Mouse (Mus musculus) MEL (cell line): ENCODE results near the gene Ly6g5c. TPM values are rescaled to one million over a fixed set of nuclear protein-coding genes. Genes with fewer than 3 reads are reported as not detected.

Experiments used
- DNase-seq: peaks from one replicate; pipeline ENCODE4 v3.0.0; 2011; ENCODE audit warnings: low read depth, low spot score
- H3K27ac ChIP-seq: 2 replicates; pipeline ENCODE4 v1.5.1; 2012; ENCODE audit warnings: low read depth, mild to moderate bottlenecking, control low read depth, low read length, moderate library complexity; ENCODE audit not compliant: control insufficient read depth
- H3K27me3 ChIP-seq, 2 experiments: fragments of 150-350 bp in 1 of 2; sonication (generic) in 1 of 2; 2 replicates each; pipeline ENCODE4 v1.6.1; 2012; ENCODE audit warnings: low read length in 2 of 2, mild to moderate bottlenecking in 2 of 2, improper control_type of control experiment in 1 of 2, moderate library complexity in 1 of 2; ENCODE audit not compliant: insufficient read depth in 2 of 2, control insufficient read depth in 1 of 2
- H3K36me3 ChIP-seq, 2 experiments: 2 replicates each; pipeline ENCODE4 v1.6.1; 2012 to 2014; ENCODE audit warnings: low read length in 2 of 2, improper control_type of control experiment in 1 of 2, inconsistent platforms in 1 of 2, mild to moderate bottlenecking in 1 of 2; ENCODE audit not compliant: insufficient read depth in 2 of 2, control insufficient read depth in 1 of 2
- H3K4me1 ChIP-seq, 2 experiments: fragments of 150-350 bp in 1 of 2; sonication (generic) in 1 of 2; 2 replicates each; pipeline ENCODE4 v1.6.1; 2012; ENCODE audit warnings: low read length in 2 of 2, improper control_type of control experiment in 1 of 2, mild to moderate bottlenecking in 1 of 2; ENCODE audit not compliant: insufficient read depth in 2 of 2, control insufficient read depth in 1 of 2
- H3K4me3 ChIP-seq, 2 experiments: fragments of 150-350 bp in 1 of 2; sonication (generic) in 1 of 2; 2 replicates each; pipeline ENCODE4 v1.5.1; 2012; ENCODE audit warnings: low read depth in 2 of 2, low read length in 2 of 2, mild to moderate bottlenecking in 2 of 2, moderate library complexity in 2 of 2, control low read depth in 1 of 2, improper control_type of control experiment in 1 of 2; ENCODE audit not compliant: control insufficient read depth in 1 of 2, insufficient read depth in 1 of 2
- H3K79me2 ChIP-seq: 2 replicates; pipeline ENCODE4 v1.6.1; 2012; ENCODE audit warnings: mild to moderate bottlenecking, low read length, moderate library complexity; ENCODE audit not compliant: control insufficient read depth, poor library complexity, insufficient read depth
- H3K9ac ChIP-seq: 2 replicates; pipeline ENCODE4 v1.6.1; 2012; ENCODE audit warnings: low read depth, mild to moderate bottlenecking, control low read depth, low read length, moderate library complexity; ENCODE audit not compliant: control insufficient read depth, poor library complexity, severe bottlenecking
- H3K9me3 ChIP-seq: fragments of 150-350 bp; sonication (generic); replicated peaks from 2 replicates; pipeline ENCODE4 v1.6.1; 2012; ENCODE audit warnings: mild to moderate bottlenecking, low read length, improper control_type of control experiment, moderate library complexity; ENCODE audit not compliant: insufficient read depth
- BHLHE40 ChIP-seq: IDR thresholded peaks from 2 replicates; pipeline ENCODE4 v1.6.1; 2012; ENCODE audit warnings: low read depth, mild to moderate bottlenecking, inconsistent platforms, low read length, improper control_type of control experiment, borderline replicate concordance
- CHD2 ChIP-seq: IDR thresholded peaks from 2 replicates; pipeline ENCODE4 v1.6.1; 2011; ENCODE audit warnings: low read length, improper control_type of control experiment
- ELF1 ChIP-seq: IDR thresholded peaks from 2 replicates; pipeline ENCODE4 v1.6.1; 2014; ENCODE audit warnings: low read depth, mild to moderate bottlenecking, inconsistent platforms, low read length, improper control_type of control experiment, moderate library complexity
- EP300 ChIP-seq, 2 experiments: IDR thresholded peaks; 2 replicates each; pipeline ENCODE4 v1.6.1; 2011; ENCODE audit warnings: improper control_type of control experiment in 2 of 2, low read length in 2 of 2, low read depth in 1 of 2, mild to moderate bottlenecking in 1 of 2
- ETS1 ChIP-seq: IDR thresholded peaks from 2 replicates; pipeline ENCODE4 v1.6.1; 2012; ENCODE audit warnings: low read depth, mild to moderate bottlenecking, inconsistent platforms, low read length, improper control_type of control experiment, moderate library complexity
- GABPA ChIP-seq: IDR thresholded peaks from 2 replicates; pipeline ENCODE4 v1.6.1; 2012; ENCODE audit warnings: low read depth, mild to moderate bottlenecking, inconsistent platforms, low read length, improper control_type of control experiment, moderate library complexity
- HCFC1 ChIP-seq: IDR thresholded peaks from 2 replicates; pipeline ENCODE4 v1.6.1; 2012; ENCODE audit warnings: low read depth, mild to moderate bottlenecking, inconsistent platforms, low read length, improper control_type of control experiment, moderate library complexity
- MAFK ChIP-seq: IDR thresholded peaks from 2 replicates; pipeline ENCODE4 v1.6.1; 2011; ENCODE audit warnings: low read depth, mild to moderate bottlenecking, low read length, improper control_type of control experiment, borderline replicate concordance
- MEF2A ChIP-seq: IDR thresholded peaks from 2 replicates; pipeline ENCODE4 v1.6.1; 2014; ENCODE audit warnings: low read depth, mild to moderate bottlenecking, inconsistent platforms, low read length, improper control_type of control experiment; ENCODE audit not compliant: poor library complexity, insufficient replicate concordance, severe bottlenecking; ENCODE audit errors: extremely low read depth
- MXI1 ChIP-seq: IDR thresholded peaks from 2 replicates; pipeline ENCODE4 v1.6.1; 2011; ENCODE audit warnings: mild to moderate bottlenecking, low read depth, low read length, improper control_type of control experiment
- MYB ChIP-seq: IDR thresholded peaks from 2 replicates; pipeline ENCODE4 v1.6.1; 2011; ENCODE audit warnings: mild to moderate bottlenecking, low read depth, low read length, improper control_type of control experiment
- MYC ChIP-seq: IDR thresholded peaks from 2 replicates; pipeline ENCODE4 v1.6.1; 2011; ENCODE audit warnings: low read depth, mild to moderate bottlenecking, low read length, improper control_type of control experiment, moderate library complexity
- NRF1 ChIP-seq: IDR thresholded peaks from 2 replicates; pipeline ENCODE4 v1.6.1; 2014; ENCODE audit warnings: low read depth, mild to moderate bottlenecking, inconsistent platforms, low read length, improper control_type of control experiment, moderate library complexity; ENCODE audit not compliant: poor library complexity, insufficient read depth, severe bottlenecking
- RCOR1 ChIP-seq: IDR thresholded peaks from 2 replicates; pipeline ENCODE4 v1.6.1; 2012; ENCODE audit warnings: low read depth, mild to moderate bottlenecking, inconsistent platforms, low read length, improper control_type of control experiment
- SIN3A ChIP-seq: IDR thresholded peaks from 2 replicates; pipeline ENCODE4 v1.6.1; 2012; ENCODE audit warnings: low read length, improper control_type of control experiment, inconsistent platforms
- TAL1 ChIP-seq: IDR thresholded peaks from 2 replicates; pipeline ENCODE4 v1.6.1; 2012; ENCODE audit warnings: mild to moderate bottlenecking, inconsistent platforms, low read length, moderate library complexity, mixed read lengths
- TCF12 ChIP-seq: IDR thresholded peaks from 2 replicates; pipeline ENCODE4 v1.6.1; 2014; ENCODE audit warnings: low read depth, mild to moderate bottlenecking, inconsistent platforms, low read length, improper control_type of control experiment, moderate library complexity
- UBTF ChIP-seq: IDR thresholded peaks from 2 replicates; pipeline ENCODE4 v1.6.1; 2012; ENCODE audit warnings: low read depth, mild to moderate bottlenecking, inconsistent platforms, low read length, improper control_type of control experiment, moderate library complexity, borderline replicate concordance; ENCODE audit not compliant: insufficient read depth
- USF1 ChIP-seq: IDR thresholded peaks from 2 replicates; pipeline ENCODE4 v1.6.1; 2014; ENCODE audit warnings: low read depth, mild to moderate bottlenecking, inconsistent platforms, low read length, improper control_type of control experiment, moderate library complexity
- ZC3H11A ChIP-seq: IDR thresholded peaks from 2 replicates; pipeline ENCODE4 v1.6.1; 2012; ENCODE audit warnings: low read depth, mild to moderate bottlenecking, inconsistent platforms, low read length, improper control_type of control experiment
- ZMIZ1 ChIP-seq: IDR thresholded peaks from 2 replicates; pipeline ENCODE4 v1.6.1; 2012; ENCODE audit warnings: low read depth, mild to moderate bottlenecking, inconsistent platforms, low read length, improper control_type of control experiment, moderate library complexity
- polyA plus RNA-seq, 2 experiments: library from polyadenylated mRNA; stranded (reverse) in 1 of 2; unstranded in 1 of 2; fragments of >175 nt in 1 of 2; fragments of >200 nt in 1 of 2; gene quantifications; 2 replicates each; pipeline versions ENCODE4 v1.2.1 to v1.2.4; 2012; ENCODE audit warnings: low replicate concordance in 2 of 2, low read depth in 1 of 2; ENCODE audit not compliant: insufficient read length in 2 of 2, insufficient read depth in 1 of 2, missing spikeins in 1 of 2
- total RNA-seq: library from RNA; depleted of rRNA; stranded (reverse); fragments of 300-350 nt; gene quantifications from 2 replicates; pipeline ENCODE4 v1.2.3, GENCODE M21; 2012

Ly6g5c gene
- total and polyA plus RNA-seq, 3 experiments = not detected

DNA sequence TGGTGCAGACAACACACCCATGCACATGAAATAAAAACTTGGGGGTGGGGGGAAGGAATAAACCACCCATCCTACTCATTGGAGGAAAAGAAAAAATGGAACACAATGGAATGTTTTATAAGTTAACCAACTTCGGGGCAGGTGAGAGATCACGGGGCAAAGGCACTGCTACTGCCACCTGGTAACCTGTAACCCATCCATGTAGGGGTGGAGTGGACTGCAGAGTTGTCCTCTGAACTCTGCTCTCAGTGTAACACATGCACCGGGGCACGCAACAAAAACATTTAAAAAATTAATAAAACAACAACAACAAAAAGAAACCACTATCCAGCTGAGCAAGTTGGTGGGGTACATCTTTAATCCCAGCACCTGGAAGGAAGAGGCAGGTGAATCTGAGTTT is 44.0 kb downstream of the Ly6g5c start:
- no peak for DNase-seq
- Histone ChIP-seq H3K4me3 (no peak overlapping the region), H3K36me3 (peaks cover 7 to 12% of the 10 kb centered on the region in 2 experiments), H3K27me3 (no peaks in the 10 kb centered on the region), H3K9ac (no peak overlapping the region), H3K79me2 (peaks cover 12% of the 10 kb centered on the region; the same call in 1 of the 2 replicates), H3K9me3 (no peaks in the 10 kb centered on the region), H3K4me1 (no peaks in the 10 kb centered on the region)
- no peak for TF ChIP-seq MAFK
- no peak for TF ChIP-seq USF1
- TF ChIP-seq RCOR1 = no peak
- no peak for TF ChIP-seq UBTF
- no peak for TF ChIP-seq MXI1
- TF ChIP-seq TAL1 = no peak
- TF ChIP-seq ELF1 = no peak
- no peak for TF ChIP-seq SIN3A
- TF ChIP-seq BHLHE40 = no peak
- TF ChIP-seq CHD2 = no peak
- no peak for TF ChIP-seq MEF2A
- TF ChIP-seq ZMIZ1 = no peak
- TF ChIP-seq ZC3H11A = no peak
- TF ChIP-seq MYC = no peak
- TF ChIP-seq, all 39 proteins: peak for 0
- H3K27ac ChIP-seq = no peak overlapping the region

GRCm38 (mm10) chr17:35153077-35153476 is 45.0 kb downstream of the Ly6g5c start:
- Histone ChIP-seq H3K4me3 (no peak overlapping the region), H3K9me3 (no peaks in the 10 kb centered on the region), H3K36me3 (peaks cover 7 to 16% of the 10 kb centered on the region in 2 experiments), H3K27ac (no peak overlapping the region), H3K9ac (no peak overlapping the region), H3K79me2 (peaks cover 18% of the 10 kb centered on the region; the same call in 1 of the 2 replicates), H3K27me3 (no peaks in the 10 kb centered on the region), H3K4me1 (no peaks in the 10 kb centered on the region)
- DNase-seq = no peak
- TF ChIP-seq MYC = no peak
- TF ChIP-seq ZMIZ1 = no peak
- TF ChIP-seq EP300 (IDR thresholded peaks at IDR 0.05; ENCODE audit: low read depth in 1 of 2, low read length in 2 of 2) = no peak
- TF ChIP-seq TAL1 = no peak
- TF ChIP-seq NRF1 = no peak
- TF ChIP-seq GABPA = no peak
- TF ChIP-seq ETS1 = no peak
- TF ChIP-seq MYB = no peak
- TF ChIP-seq MEF2A = no peak
- no peak for TF ChIP-seq HCFC1
- no peak for TF ChIP-seq ZC3H11A
- TF ChIP-seq TCF12 = no peak
